Mouse (Mus musculus): Measurements from ENCODE around the gene Arhgap10.

The Arhgap10 gene

DNA sequence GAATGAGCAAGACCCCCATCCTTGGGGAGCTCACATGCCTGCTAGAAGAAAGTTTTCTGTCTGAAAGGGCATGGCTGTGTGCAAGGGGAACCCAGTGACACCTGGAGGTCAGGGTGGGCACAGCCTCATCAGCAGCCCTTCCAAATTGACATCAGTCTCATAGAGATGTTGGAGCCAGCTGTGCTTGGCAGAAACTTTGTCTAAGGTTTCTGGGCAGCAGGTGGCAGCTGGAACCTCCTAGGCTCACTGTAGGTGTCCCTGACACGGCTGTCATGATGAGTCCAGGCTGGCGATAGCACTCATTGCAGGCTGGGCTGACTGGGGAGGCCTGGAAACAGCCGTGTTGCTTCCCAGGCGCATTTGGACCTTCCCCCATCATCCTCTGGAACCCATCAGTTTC is 294.6 kb downstream of the Arhgap10 start:
- WGBS: 86% methylated on average over 4 of the region's 4 CpGs

GRCm38 (mm10) chr8:77215191-77215590 is 302.6 kb downstream of the Arhgap10 start:
- 66% methylated on average over 6 of the region's 6 CpGs for WGBS

DNA sequence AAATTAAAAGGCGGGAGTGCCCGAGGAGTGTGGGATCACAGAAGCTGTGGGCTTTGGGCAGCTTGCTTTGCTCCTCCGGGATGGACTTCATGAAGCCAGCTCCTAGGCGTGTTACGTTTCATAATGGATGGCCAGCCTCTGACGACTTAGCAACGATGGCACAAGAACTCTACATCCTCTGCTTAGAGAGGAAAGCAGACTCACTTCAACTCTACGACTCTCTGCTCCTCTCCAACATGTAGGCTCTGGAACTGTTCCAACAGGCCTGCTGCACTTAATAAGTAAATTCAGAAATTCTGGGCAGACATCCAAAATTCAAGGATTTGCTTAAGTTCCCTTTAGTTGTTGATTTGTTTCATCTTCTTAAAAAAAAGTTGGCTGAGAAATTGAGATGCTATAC is 303.1 kb downstream of the Arhgap10 start:
- WGBS: 61% methylated on average over 8 of the region's 8 CpGs

DNA sequence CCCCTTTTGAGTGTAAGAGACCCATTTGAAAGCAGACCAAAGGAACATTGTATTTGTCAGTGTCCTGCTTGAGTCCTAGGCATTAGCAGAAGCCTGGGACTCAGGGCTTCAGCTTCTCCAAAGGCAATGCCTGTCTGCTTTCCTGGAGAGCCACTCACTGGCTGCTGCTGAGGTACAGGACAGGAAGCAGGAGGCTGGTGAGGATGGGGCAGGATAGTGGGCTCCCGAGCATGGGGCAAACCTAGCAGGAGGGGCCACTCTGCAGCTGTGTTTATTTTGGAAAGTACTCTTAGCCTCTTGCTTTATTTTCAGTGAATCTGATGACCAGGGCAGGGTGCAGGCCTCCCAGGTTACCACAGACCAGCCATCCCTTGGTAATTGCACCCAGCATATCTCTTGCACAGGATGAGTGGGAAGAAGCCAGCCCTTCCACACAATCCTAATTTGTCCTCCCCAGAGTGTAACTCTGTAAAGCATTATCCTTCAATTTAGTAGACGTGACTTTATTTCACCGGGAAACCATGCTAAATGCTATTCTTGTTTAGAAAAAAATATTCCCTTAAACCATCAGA is 303.8 kb downstream of the Arhgap10 start:
- 73% methylated on average over 3 of the region's 3 CpGs for WGBS

DNA sequence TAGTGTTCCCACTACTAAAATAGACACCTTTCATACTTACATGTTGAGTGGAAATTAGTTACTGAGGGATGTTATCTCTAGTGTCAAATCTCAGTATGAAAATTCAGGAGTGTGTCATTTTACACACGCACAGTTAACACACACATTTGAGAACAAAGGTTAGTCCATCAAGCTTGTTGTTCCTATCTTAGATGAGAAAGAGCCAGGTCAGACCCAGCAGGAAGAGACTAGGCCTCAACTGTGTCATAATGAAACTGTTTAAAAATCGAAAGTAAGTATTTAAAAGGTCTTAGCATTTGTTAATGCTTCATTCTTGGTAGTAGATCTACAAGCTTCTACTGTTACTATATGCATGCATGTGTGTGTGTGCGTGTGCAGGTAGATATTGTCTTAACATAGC is 308.5 kb downstream of the Arhgap10 start:
- 91% methylated on average over 3 of the region's 3 CpGs for WGBS
